Mouse (Mus musculus) liver, embryonic 15.5 days (tissue): ENCODE measurements at regions not wholly inside any gene's neighbourhood (a gene's known extent, or its start where the extent isn't known, plus 50 kb on each side); places are given as distances from the start of the nearest gene placed in this dataset.

Source experiments
- ATAC-seq: fragments of 200-750 bp; cut with Nextera tagmentation; 2 replicates; pipeline ENCODE4 v1.8.0; 2017; ENCODE audit warnings: moderate number of reproducible peaks, mild to moderate bottlenecking, moderate library complexity; ENCODE audit not compliant: insufficient read depth
- H3K27ac ChIP-seq: fragments of 300-500 bp; sonication (generic); replicated peaks from 2 replicates; pipeline ENCODE4 v1.5.1; 2015; ENCODE audit warnings: mild to moderate bottlenecking, inconsistent platforms
- H3K27me3 ChIP-seq: fragments of 300-500 bp; sonication (generic); 2 replicates; pipeline ENCODE4 v1.6.1; 2015; ENCODE audit warnings: mild to moderate bottlenecking, inconsistent platforms
- H3K36me3 ChIP-seq: fragments of 300-500 bp; sonication (generic); replicated peaks from 2 replicates; pipeline ENCODE4 v1.6.1; 2015; ENCODE audit warnings: moderate library complexity, mild to moderate bottlenecking, inconsistent platforms
- H3K4me1 ChIP-seq: fragments of 300-500 bp; sonication (generic); replicated peaks from 2 replicates; pipeline ENCODE4 v1.6.1; 2015; ENCODE audit warnings: inconsistent platforms
- H3K4me2 ChIP-seq: fragments of 300-500 bp; sonication (generic); 2 replicates; pipeline ENCODE4 v1.6.1; 2015; ENCODE audit warnings: moderate library complexity, mild to moderate bottlenecking, inconsistent platforms
- H3K4me3 ChIP-seq: fragments of 300-500 bp; sonication (generic); replicated peaks from 2 replicates; pipeline ENCODE4 v1.5.1; 2015; ENCODE audit warnings: mild to moderate bottlenecking, inconsistent platforms
- H3K9ac ChIP-seq: fragments of 300-500 bp; sonication (generic); 2 replicates; pipeline ENCODE4 v1.6.1; 2015; ENCODE audit warnings: moderate library complexity, mild to moderate bottlenecking, inconsistent platforms
- H3K9me3 ChIP-seq: fragments of 300-500 bp; sonication (generic); replicated peaks from 2 replicates; pipeline ENCODE4 v1.6.1; 2016; ENCODE audit warnings: inconsistent platforms
- WGBS: fragments of 180-500 bp; shearing (Covaris S2); methylation state at CpG from one replicate; pipeline ENCODE4 v1.1.7; 2015; ENCODE audit warnings: mixed read lengths; ENCODE audit not compliant: insufficient replicate concordance; 5-methylcytosine and 5-hydroxymethylcytosine counted together

- no peaks in the 10 kb centered on the region; the same call in 1 of the 2 replicates for H3K4me1 ChIP-seq
- WGBS: 76% methylated on average over 7 of the region's 7 CpGs
- no peaks in the 10 kb centered on the region for H3K36me3 ChIP-seq
- no peak overlapping the region for H3K27ac ChIP-seq
- ATAC-seq: no peak
- peaks cover 23% of the 10 kb centered on the region for H3K27me3 ChIP-seq
- H3K9me3 ChIP-seq: no peaks in the 10 kb centered on the region
- no peak overlapping the region for H3K4me3 ChIP-seq
- no peak overlapping the region for H3K9ac ChIP-seq
- H3K4me2 ChIP-seq: no peak overlapping the region
Observed at GRCm38 (mm10) chr9:47372296-47372695, 157.7 kb upstream of the Cadm1 start.

- Histone ChIP-seq H3K36me3 (no peaks in the 10 kb centered on the region), H3K4me2 (no peak overlapping the region), H3K9ac (no peak overlapping the region), H3K4me1 (peaks cover 4% of the 10 kb centered on the region; the same call in 1 of the 2 replicates), H3K27ac (no peak overlapping the region), H3K9me3 (no peaks in the 10 kb centered on the region), H3K27me3 (0 out of 2 replicates have a peak, but pooled peaks cover 5% of the 10 kb centered on the region), H3K4me3 (no peak overlapping the region)
- 73% methylated on average over 7 of the region's 7 CpGs for WGBS
- no peak for ATAC-seq
Observed at GRCm38 (mm10) chr9:47374086-47374485, 155.9 kb upstream of the Cadm1 start.

GRCm38 (mm10) chr9:47376645-47377044 is 153.3 kb upstream of the Cadm1 start:
- no peaks in the 10 kb centered on the region for H3K9me3 ChIP-seq
- no peak overlapping the region for H3K9ac ChIP-seq
- H3K36me3 ChIP-seq: no peaks in the 10 kb centered on the region
- WGBS: 52% methylated on average over 1 of the region's 1 CpGs
- H3K4me1 ChIP-seq: peaks cover 4% of the 10 kb centered on the region; the same call in 1 of the 2 replicates
- H3K4me2 ChIP-seq: no peak overlapping the region
- no peak overlapping the region for H3K27ac ChIP-seq
- no peak for ATAC-seq
- no peak overlapping the region for H3K4me3 ChIP-seq
- H3K27me3 ChIP-seq: no peaks in the 10 kb centered on the region

GRCm38 (mm10) chr9:47378541-47378940 is 151.4 kb upstream of the Cadm1 start:
- H3K4me2 ChIP-seq: no peak overlapping the region
- ATAC-seq: no peak

GRCm38 (mm10) chr9:47380361-47380760 is 149.6 kb upstream of the Cadm1 start:
- Histone ChIP-seq H3K9ac (no peak overlapping the region), H3K27ac (no peak overlapping the region), H3K4me1 (peaks cover 4% of the 10 kb centered on the region; the same call in 1 of the 2 replicates), H3K4me3 (no peak overlapping the region), H3K9me3 (no peaks in the 10 kb centered on the region), H3K27me3 (no peaks in the 10 kb centered on the region), H3K4me2 (no peak overlapping the region), H3K36me3 (no peaks in the 10 kb centered on the region)
- no peak for ATAC-seq
- WGBS: 64% methylated on average over 7 of the region's 7 CpGs

More at GRCm38 (mm10) chr9:47378541-47378940, 151.4 kb upstream of the Cadm1 start:
- H3K4me3 ChIP-seq: no peak overlapping the region
- 32% methylated on average over 5 of the region's 5 CpGs for WGBS
- H3K27me3 ChIP-seq: no peaks in the 10 kb centered on the region
- H3K9ac ChIP-seq: no peak overlapping the region
- H3K4me1 ChIP-seq: peaks cover 4% of the 10 kb centered on the region; the same call in 1 of the 2 replicates
- no peaks in the 10 kb centered on the region for H3K9me3 ChIP-seq
- H3K36me3 ChIP-seq: no peaks in the 10 kb centered on the region
- no peak overlapping the region for H3K27ac ChIP-seq

GRCm38 (mm10) chr9:47384185-47384854 is 145.7 kb upstream of the Cadm1 start:
- Histone ChIP-seq H3K4me1 (no peaks in the 10 kb centered on the region), H3K4me3 (no peak overlapping the region), H3K4me2 (no peak overlapping the region), H3K9ac (no peak overlapping the region), H3K27ac (no peak overlapping the region), H3K36me3 (no peaks in the 10 kb centered on the region), H3K27me3 (no peaks in the 10 kb centered on the region), H3K9me3 (no peaks in the 10 kb centered on the region)
- ATAC-seq: no peak
- 32% methylated on average over 4 of the region's 4 CpGs for WGBS

GRCm38 (mm10) chr9:47386646-47387045 is 143.3 kb upstream of the Cadm1 start:
- no peak overlapping the region for H3K27ac ChIP-seq
- no peaks in the 10 kb centered on the region for H3K4me1 ChIP-seq
- H3K4me2 ChIP-seq: no peak overlapping the region
- no peak overlapping the region for H3K9ac ChIP-seq
- no peaks in the 10 kb centered on the region for H3K9me3 ChIP-seq
- no peak for ATAC-seq
- no peak overlapping the region for H3K4me3 ChIP-seq
- no peaks in the 10 kb centered on the region for H3K36me3 ChIP-seq
- 70% methylated on average over 11 of the region's 11 CpGs for WGBS
- no peaks in the 10 kb centered on the region for H3K27me3 ChIP-seq

- Histone ChIP-seq H3K36me3 (no peaks in the 10 kb centered on the region), H3K9me3 (no peaks in the 10 kb centered on the region), H3K9ac (no peak overlapping the region), H3K27ac (no peak overlapping the region), H3K4me3 (no peak overlapping the region), H3K27me3 (no peaks in the 10 kb centered on the region), H3K4me1 (no peaks in the 10 kb centered on the region), H3K4me2 (no peak overlapping the region)
- ATAC-seq: no peak
- WGBS: 52% methylated on average over 4 of the region's 4 CpGs
Observed at GRCm38 (mm10) chr9:47387221-47387620, 142.8 kb upstream of the Cadm1 start.

- Histone ChIP-seq H3K27ac (no peak overlapping the region), H3K9me3 (no peaks in the 10 kb centered on the region), H3K9ac (no peak overlapping the region), H3K4me3 (no peak overlapping the region), H3K27me3 (peaks cover 4% of the 10 kb centered on the region; the same call in 1 of the 2 replicates), H3K4me2 (no peak overlapping the region), H3K4me1 (no peaks in the 10 kb centered on the region), H3K36me3 (no peaks in the 10 kb centered on the region)
- ATAC-seq: no peak
- WGBS: 51% methylated on average over 8 of the region's 8 CpGs
Observed at GRCm38 (mm10) chr9:47387716-47388300, 142.2 kb upstream of the Cadm1 start.

GRCm38 (mm10) chr9:47389901-47390300 is 140.1 kb upstream of the Cadm1 start:
- H3K36me3 ChIP-seq: no peaks in the 10 kb centered on the region
- no peaks in the 10 kb centered on the region for H3K9me3 ChIP-seq
- H3K27me3 ChIP-seq: peaks cover 4% of the 10 kb centered on the region; the same call in 1 of the 2 replicates
- no peak overlapping the region for H3K9ac ChIP-seq
- 59% methylated on average over 6 of the region's 6 CpGs for WGBS
- H3K27ac ChIP-seq: no peak overlapping the region
- no peak for ATAC-seq
- H3K4me2 ChIP-seq: no peak overlapping the region
- no peaks in the 10 kb centered on the region for H3K4me1 ChIP-seq
- no peak overlapping the region for H3K4me3 ChIP-seq

- no peak for ATAC-seq
- Histone ChIP-seq H3K4me2 (no peak overlapping the region), H3K4me3 (no peak overlapping the region), H3K4me1 (no peaks in the 10 kb centered on the region), H3K9me3 (no peaks in the 10 kb centered on the region), H3K27me3 (peaks cover 4% of the 10 kb centered on the region; the same call in 1 of the 2 replicates), H3K27ac (no peak overlapping the region), H3K9ac (no peak overlapping the region), H3K36me3 (no peaks in the 10 kb centered on the region)
- 63% methylated on average over 5 of the region's 5 CpGs for WGBS
Observed at GRCm38 (mm10) chr9:47391669-47392068, 138.3 kb upstream of the Cadm1 start.
